Mouse (Mus musculus): Measurements from ENCODE around the gene Prrt1. TPM values are rescaled to one million over a fixed set of nuclear protein-coding genes. Genes with fewer than 3 reads are reported as not detected.

Prrt1 gene
- polyA plus RNA-seq, 2 experiments, result 0.04 TPM; not detected in 1

- no peak for TF ChIP-seq CTCF (IDR thresholded peaks at IDR 0.05; ENCODE audit: low read depth)
- TF ChIP-seq EP300 (IDR thresholded peaks at IDR 0.05; ENCODE audit: low read depth), result no peak
- no peaks in the 10 kb centered on the region for H3K27me3 ChIP-seq (ENCODE audit: control insufficient read depth, insufficient read depth, low read length)
- H3K36me3 ChIP-seq (replicated peaks; ENCODE audit: control insufficient read depth, insufficient read depth, low read depth), result no peaks in the 10 kb centered on the region
- peak overlapping the region; percentile 66 to 69 for H3K4me3 ChIP-seq (ENCODE audit: insufficient read depth in 1 of 2, low read depth in 2 of 2, low read length in 2 of 2)
- DNase-seq (ENCODE audit: low read depth in 3 of 3, low spot score in 3 of 3), result no peak
- WGBS (ENCODE audit: insufficient replicate concordance), result 45% methylated on average over 32 of the region's 32 CpGs
- ATAC-seq (ENCODE audit: insufficient read depth), result no peak
- no peak overlapping the region for H3K27ac ChIP-seq
- H3K9me3 ChIP-seq (ENCODE audit: control insufficient read depth, low read length), result no peaks in the 10 kb centered on the region
- H3K9ac ChIP-seq (replicated peaks), result no peak overlapping the region
- peak overlapping the region; percentile 89 for H3K4me2 ChIP-seq (ENCODE audit: low read depth)
- peaks cover 15 to 24% of the 10 kb centered on the region in 2 experiments for H3K4me1 ChIP-seq (replicated peaks; ENCODE audit: control insufficient read depth in 2 of 2, insufficient read depth in 2 of 2, low read length in 1 of 2)
Measured at GRCm38 (mm10) chr17:34585877-34586771, 43.2 kb upstream of the Prrt1 start.

DNA sequence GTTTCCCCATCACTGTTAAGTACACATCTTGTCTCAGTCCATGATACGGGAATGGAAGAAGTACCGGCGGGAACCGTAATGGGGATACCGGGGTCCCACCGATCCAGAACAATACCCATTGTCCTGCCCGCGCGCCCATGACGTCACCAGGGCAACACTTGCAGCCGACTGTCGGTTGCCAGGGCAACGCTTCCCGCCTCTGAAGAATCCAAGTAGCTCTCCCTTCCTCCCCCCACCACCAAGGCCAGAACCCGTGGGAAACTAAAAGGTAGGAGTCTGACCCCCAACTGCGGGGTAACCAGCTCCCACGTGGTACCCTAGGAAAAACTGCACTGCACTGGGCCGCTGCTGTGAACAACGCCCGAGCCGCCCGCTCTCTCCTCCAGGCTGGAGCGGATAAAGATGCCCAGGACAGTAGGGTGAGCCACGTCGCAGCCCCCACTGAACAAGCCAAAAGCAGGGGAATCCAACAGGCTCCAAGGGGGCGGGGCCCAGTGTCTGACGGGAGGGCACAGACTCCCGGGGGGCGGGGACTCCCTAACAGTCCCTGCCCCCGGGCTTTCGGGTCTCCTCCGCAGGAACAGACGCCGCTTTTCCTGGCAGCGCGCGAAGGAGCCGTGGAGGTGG is 42.4 kb upstream of the Prrt1 start:
- no peaks in the 10 kb centered on the region for H3K36me3 ChIP-seq (replicated peaks; ENCODE audit: control insufficient read depth, insufficient read depth, low read depth)
- DNase-seq (ENCODE audit: low read depth in 3 of 3, low spot score in 3 of 3), result peak; percentile 70 to 75 (median 71)
- peaks cover 21 to 29% of the 10 kb centered on the region in 2 experiments for H3K4me1 ChIP-seq (replicated peaks; ENCODE audit: control insufficient read depth in 2 of 2, insufficient read depth in 2 of 2, low read length in 1 of 2)
- H3K4me2 ChIP-seq (ENCODE audit: low read depth), result peak overlapping the region; percentile 89
- no peak overlapping the region for H3K27ac ChIP-seq
- 1% methylated on average over 37 of the region's 38 CpGs for WGBS (ENCODE audit: insufficient replicate concordance)
- no peaks in the 10 kb centered on the region for H3K9me3 ChIP-seq (ENCODE audit: control insufficient read depth, low read length)
- TF ChIP-seq CTCF (IDR thresholded peaks at IDR 0.05; ENCODE audit: low read depth), result no peak
- no peak for TF ChIP-seq EP300 (IDR thresholded peaks at IDR 0.05; ENCODE audit: low read depth)
- ATAC-seq (ENCODE audit: insufficient read depth), result peak; percentile 82
- H3K27me3 ChIP-seq (ENCODE audit: control insufficient read depth, insufficient read depth, low read length), result no peaks in the 10 kb centered on the region
- peak overlapping the region; percentile 83 for H3K9ac ChIP-seq (replicated peaks)
- H3K4me3 ChIP-seq (ENCODE audit: insufficient read depth in 1 of 2, low read depth in 2 of 2, low read length in 2 of 2), result peak overlapping the region; percentile 66 to 69

DNA sequence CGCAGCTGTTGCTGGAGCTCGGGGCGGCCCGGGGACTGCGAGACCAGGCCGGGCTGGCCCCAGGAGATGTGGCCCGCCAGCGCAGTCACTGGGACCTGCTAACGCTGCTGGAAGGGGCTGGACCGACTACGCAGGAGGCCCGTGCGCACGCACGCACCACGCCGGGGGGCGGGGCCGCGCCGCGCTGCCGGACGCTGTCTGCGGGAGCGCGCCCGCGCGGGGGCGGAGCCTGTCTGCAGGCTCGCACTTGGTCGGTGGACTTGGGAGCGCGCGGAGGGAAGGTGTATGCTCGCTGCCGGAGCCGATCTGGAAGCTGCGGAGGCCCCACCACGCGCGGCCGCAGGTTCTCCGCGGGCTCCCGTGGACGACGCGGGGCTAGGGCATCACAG is 41.9 kb upstream of the Prrt1 start:
- Histone ChIP-seq H3K27me3 (ENCODE audit: control insufficient read depth, insufficient read depth, low read length) (no peaks in the 10 kb centered on the region), H3K4me2 (ENCODE audit: low read depth) (peak overlapping the region; percentile 89), H3K4me1 (replicated peaks; ENCODE audit: control insufficient read depth in 2 of 2, insufficient read depth in 2 of 2, low read length in 1 of 2) (peaks cover 21 to 29% of the 10 kb centered on the region in 2 experiments), H3K27ac (peak overlapping the region; percentile 5; the same call in 1 of the 2 replicates), H3K4me3 (ENCODE audit: insufficient read depth in 1 of 2, low read depth in 2 of 2, low read length in 2 of 2) (peak overlapping the region; percentile 69), H3K9me3 (ENCODE audit: control insufficient read depth, low read length) (no peaks in the 10 kb centered on the region), H3K36me3 (replicated peaks; ENCODE audit: control insufficient read depth, insufficient read depth, low read depth) (no peaks in the 10 kb centered on the region), H3K9ac (replicated peaks) (peak overlapping the region; percentile 83)
- TF ChIP-seq EP300 (IDR thresholded peaks at IDR 0.05; ENCODE audit: low read depth) (no peak), CTCF (IDR thresholded peaks at IDR 0.05; ENCODE audit: low read depth) (no peak)
- 0% methylated on average over 49 of the region's 50 CpGs for WGBS (ENCODE audit: insufficient replicate concordance)
- ATAC-seq (ENCODE audit: insufficient read depth) (peak; percentile 88), DNase-seq (ENCODE audit: low read depth in 3 of 3, low spot score in 3 of 3) (peak; percentile 85 to 89 (median 87))

DNA sequence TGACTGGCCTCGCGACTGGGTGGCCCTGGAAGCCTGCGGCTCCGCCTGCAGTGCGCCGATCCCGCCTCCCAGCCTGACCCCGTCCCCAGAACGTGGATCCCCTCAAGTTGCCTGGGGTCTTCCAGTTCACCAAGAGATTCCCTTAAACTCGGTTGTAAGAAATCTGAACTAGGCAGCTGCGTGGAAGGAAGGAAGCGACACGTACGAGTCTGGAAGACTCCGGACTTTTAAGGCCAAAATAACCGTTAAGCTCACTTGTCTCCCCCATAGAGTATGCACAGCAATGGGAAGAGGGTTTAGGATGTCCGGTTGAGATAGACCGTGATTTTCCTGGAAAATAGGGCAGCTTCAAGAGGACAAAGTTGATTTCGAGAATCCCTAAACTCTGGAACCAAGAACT is 41.5 kb upstream of the Prrt1 start:
- H3K4me3 ChIP-seq (ENCODE audit: insufficient read depth in 1 of 2, low read depth in 2 of 2, low read length in 2 of 2), result peak overlapping the region; percentile 69
- no peaks in the 10 kb centered on the region for H3K27me3 ChIP-seq (ENCODE audit: control insufficient read depth, insufficient read depth, low read length)
- no peaks in the 10 kb centered on the region for H3K9me3 ChIP-seq (ENCODE audit: control insufficient read depth, low read length)
- no peaks in the 10 kb centered on the region for H3K36me3 ChIP-seq (replicated peaks; ENCODE audit: control insufficient read depth, insufficient read depth, low read depth)
- H3K27ac ChIP-seq, result peak overlapping the region; percentile 5; the same call in 1 of the 2 replicates
- H3K9ac ChIP-seq (replicated peaks), result peak overlapping the region; percentile 83
- DNase-seq (ENCODE audit: low read depth in 3 of 3, low spot score in 3 of 3) (no peak), ATAC-seq (ENCODE audit: insufficient read depth) (no peak)
- WGBS (ENCODE audit: insufficient replicate concordance), result under 1% methylated on average over 19 of the region's 19 CpGs
- H3K4me1 ChIP-seq (replicated peaks; ENCODE audit: control insufficient read depth in 2 of 2, insufficient read depth in 2 of 2, low read length in 1 of 2), result peaks cover 21 to 29% of the 10 kb centered on the region in 2 experiments
- no peak for TF ChIP-seq CTCF (IDR thresholded peaks at IDR 0.05; ENCODE audit: low read depth)
- no peak for TF ChIP-seq EP300 (IDR thresholded peaks at IDR 0.05; ENCODE audit: low read depth)
- H3K4me2 ChIP-seq (ENCODE audit: low read depth), result peak overlapping the region; percentile 89

DNA sequence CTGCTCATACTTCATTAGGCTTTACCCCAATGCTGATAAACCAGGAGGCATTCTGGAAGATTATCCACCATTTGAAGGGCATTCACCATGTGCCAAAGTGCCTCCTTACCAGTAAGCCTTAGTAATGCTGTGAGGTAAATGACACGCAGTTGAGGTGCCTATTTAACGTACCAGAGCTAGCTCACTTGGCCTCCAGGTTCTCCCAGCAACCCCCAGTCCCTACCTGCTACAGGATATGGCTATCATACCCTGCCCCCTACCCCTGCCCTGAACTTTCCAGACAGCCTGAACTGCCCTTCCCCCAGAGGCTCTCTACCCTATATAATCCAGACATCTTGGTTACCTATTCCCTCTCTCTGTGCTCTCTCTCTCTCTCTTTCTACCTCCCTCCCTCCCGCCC is 40.6 kb upstream of the Prrt1 start:
- Histone ChIP-seq H3K36me3 (replicated peaks; ENCODE audit: control insufficient read depth, insufficient read depth, low read depth) (no peaks in the 10 kb centered on the region), H3K27me3 (ENCODE audit: control insufficient read depth, insufficient read depth, low read length) (no peaks in the 10 kb centered on the region), H3K9ac (replicated peaks) (no peak overlapping the region), H3K4me1 (replicated peaks; ENCODE audit: control insufficient read depth in 2 of 2, insufficient read depth in 2 of 2, low read length in 1 of 2) (peaks cover 21 to 29% of the 10 kb centered on the region in 2 experiments), H3K4me3 (ENCODE audit: insufficient read depth in 1 of 2, low read depth in 2 of 2, low read length in 2 of 2) (no peak overlapping the region), H3K4me2 (ENCODE audit: low read depth) (peak overlapping the region; percentile 89), H3K27ac (no peak overlapping the region), H3K9me3 (ENCODE audit: control insufficient read depth, low read length) (no peaks in the 10 kb centered on the region)
- TF ChIP-seq EP300 (IDR thresholded peaks at IDR 0.05; ENCODE audit: low read depth) (no peak), CTCF (IDR thresholded peaks at IDR 0.05; ENCODE audit: low read depth) (no peak)
- WGBS (ENCODE audit: insufficient replicate concordance), result 55% methylated on average over 3 of the region's 3 CpGs
- DNase-seq (ENCODE audit: low read depth in 3 of 3, low spot score in 3 of 3), result no peak
- no peak for ATAC-seq (ENCODE audit: insufficient read depth)
